Mouse (Mus musculus): ENCODE measurements around the gene Csf2rb2. TPM values are rescaled to one million over a fixed set of nuclear protein-coding genes. Genes with fewer than 3 reads are reported as not detected.
A peak's percentile ranks its signal among the peaks of the same experiment; 100 is the strongest.
"Not testable (repeated sequence)": the region's sequence is repeated elsewhere in the genome, so short reads cannot be mapped to it uniquely, and the experiment has no call there.

Gene Csf2rb2
- polyA plus RNA-seq, 1 experiment: 0.20 TPM

DNA sequence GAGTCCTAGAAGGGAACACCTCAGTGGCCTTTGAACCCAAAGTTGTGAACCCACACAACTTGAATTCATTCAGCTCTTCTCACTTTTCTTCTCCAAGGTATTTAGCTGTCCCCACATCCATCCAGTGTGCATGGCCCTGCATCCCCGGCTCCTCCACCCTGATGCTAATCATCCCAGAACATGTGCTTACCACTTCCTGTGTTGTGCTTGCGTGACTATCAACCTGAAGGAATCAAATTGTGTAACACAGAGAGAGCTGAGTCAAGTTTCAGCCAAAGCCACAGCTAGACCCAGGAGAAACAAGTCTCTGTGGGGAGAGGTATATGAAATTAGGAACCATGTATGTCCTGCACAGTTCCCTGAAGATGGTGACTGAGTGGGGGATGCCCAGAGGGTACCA is 27.2 kb downstream of the Csf2rb2 start:
- H3K4me3 ChIP-seq (replicated peaks; ENCODE audit: insufficient read depth, low read depth, low read length): no peak overlapping the region
- WGBS: 93% methylated on average over 2 of the region's 2 CpGs
- no peak overlapping the region for H3K27ac ChIP-seq (ENCODE audit: insufficient read depth, low read length)
- TF ChIP-seq CTCF (IDR thresholded peaks at IDR 0.05; ENCODE audit: borderline replicate concordance, insufficient read depth, low read depth, low read length) (no peak), POLR2A (IDR thresholded peaks at IDR 0.05; ENCODE audit: borderline replicate concordance, insufficient read depth, low read length) (no peak)
- no peak for DNase-seq
- H3K4me1 ChIP-seq (ENCODE audit: control insufficient read depth, insufficient read depth, low read length): no peaks in the 10 kb centered on the region
- H3K27me3 ChIP-seq (ENCODE audit: control insufficient read depth, insufficient read depth, low read length): no peaks in the 10 kb centered on the region

DNA sequence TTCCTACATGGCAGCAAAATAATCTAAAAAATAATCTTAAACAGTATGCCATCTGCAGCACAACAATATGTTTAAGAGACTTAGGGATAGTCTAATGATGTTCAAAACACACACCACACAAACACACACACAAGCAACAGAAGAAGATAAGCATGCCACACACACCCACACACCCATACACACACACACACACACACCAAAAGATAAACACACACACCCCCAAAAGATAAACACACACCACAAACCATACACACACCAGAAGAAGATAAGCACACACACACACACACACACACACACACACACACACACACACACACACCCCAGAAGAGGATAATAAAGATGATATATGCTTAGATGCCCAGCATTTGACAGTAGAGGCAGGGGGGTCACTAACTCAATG is 34.3 kb downstream of the Csf2rb2 start:
- TF ChIP-seq CTCF (IDR thresholded peaks at IDR 0.05; ENCODE audit: borderline replicate concordance, insufficient read depth, low read depth, low read length) (no peak), POLR2A (IDR thresholded peaks at IDR 0.05; ENCODE audit: borderline replicate concordance, insufficient read depth, low read length) (no peak)
- Histone ChIP-seq H3K4me1 (ENCODE audit: control insufficient read depth, insufficient read depth, low read length) (no peaks in the 10 kb centered on the region), H3K27me3 (ENCODE audit: control insufficient read depth, insufficient read depth, low read length) (no peaks in the 10 kb centered on the region), H3K4me3 (replicated peaks; ENCODE audit: insufficient read depth, low read depth, low read length) (no peak overlapping the region), H3K27ac (ENCODE audit: insufficient read depth, low read length) (no peak overlapping the region)
- no peak for DNase-seq

DNA sequence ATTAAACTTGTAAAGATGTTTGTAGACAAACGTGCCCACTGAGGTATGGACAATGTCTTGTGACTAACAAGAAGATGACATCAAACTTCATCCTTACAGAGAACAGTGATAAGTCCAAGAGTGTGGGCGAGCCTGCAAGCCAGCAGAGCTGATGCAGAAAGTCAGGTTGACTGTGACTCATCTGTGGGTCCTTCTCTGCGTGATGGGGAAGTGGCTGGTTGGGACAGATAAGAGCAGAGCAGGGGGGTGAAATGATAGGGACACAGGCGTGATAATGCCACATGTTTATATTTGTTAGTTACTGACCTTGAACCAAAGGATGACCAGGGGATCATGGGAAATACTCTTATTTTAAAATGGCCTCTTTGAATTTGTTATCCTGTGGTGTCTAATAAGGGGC is 37.7 kb downstream of the Csf2rb2 start:
- Histone ChIP-seq H3K4me3 (replicated peaks; ENCODE audit: insufficient read depth, low read depth, low read length) (no peak overlapping the region), H3K4me1 (ENCODE audit: control insufficient read depth, insufficient read depth, low read length) (no peaks in the 10 kb centered on the region), H3K27ac (ENCODE audit: insufficient read depth, low read length) (no peak overlapping the region), H3K27me3 (ENCODE audit: control insufficient read depth, insufficient read depth, low read length) (no peaks in the 10 kb centered on the region)
- 77% methylated on average over 4 of the region's 4 CpGs for WGBS
- DNase-seq: no peak
- no peak for TF ChIP-seq POLR2A (IDR thresholded peaks at IDR 0.05; ENCODE audit: borderline replicate concordance, insufficient read depth, low read length)
- TF ChIP-seq CTCF (IDR thresholded peaks at IDR 0.05; ENCODE audit: borderline replicate concordance, insufficient read depth, low read depth, low read length): no peak

DNA sequence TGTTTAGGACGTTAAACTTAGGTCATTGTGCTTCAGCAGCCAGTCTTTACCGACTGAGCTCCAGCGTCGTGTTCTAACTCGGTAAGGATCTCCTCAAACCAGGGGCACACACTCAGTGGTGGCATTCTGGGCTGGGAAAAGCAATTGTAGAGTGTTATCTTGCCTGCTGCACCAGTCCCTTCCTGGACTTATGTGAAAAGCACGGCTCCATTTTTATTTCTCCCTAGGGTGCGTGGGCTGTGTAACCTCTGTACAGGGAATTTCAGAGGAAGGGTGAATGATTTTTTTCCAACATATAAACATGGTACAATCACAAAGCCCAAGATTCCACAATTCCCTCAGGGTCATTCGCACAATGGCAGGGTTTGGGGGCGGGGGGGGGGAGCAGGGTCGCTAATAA is 38.1 kb downstream of the Csf2rb2 start:
- DNase-seq: no peak
- no peak for TF ChIP-seq POLR2A (IDR thresholded peaks at IDR 0.05; ENCODE audit: borderline replicate concordance, insufficient read depth, low read length)
- no peak for TF ChIP-seq CTCF (IDR thresholded peaks at IDR 0.05; ENCODE audit: borderline replicate concordance, insufficient read depth, low read depth, low read length)
- no peak overlapping the region for H3K27ac ChIP-seq (ENCODE audit: insufficient read depth, low read length)
- H3K27me3 ChIP-seq (ENCODE audit: control insufficient read depth, insufficient read depth, low read length): no peaks in the 10 kb centered on the region
- 86% methylated on average over 10 of the region's 10 CpGs for WGBS
- no peaks in the 10 kb centered on the region for H3K4me1 ChIP-seq (ENCODE audit: control insufficient read depth, insufficient read depth, low read length)
- no peak overlapping the region for H3K4me3 ChIP-seq (replicated peaks; ENCODE audit: insufficient read depth, low read depth, low read length)

DNA sequence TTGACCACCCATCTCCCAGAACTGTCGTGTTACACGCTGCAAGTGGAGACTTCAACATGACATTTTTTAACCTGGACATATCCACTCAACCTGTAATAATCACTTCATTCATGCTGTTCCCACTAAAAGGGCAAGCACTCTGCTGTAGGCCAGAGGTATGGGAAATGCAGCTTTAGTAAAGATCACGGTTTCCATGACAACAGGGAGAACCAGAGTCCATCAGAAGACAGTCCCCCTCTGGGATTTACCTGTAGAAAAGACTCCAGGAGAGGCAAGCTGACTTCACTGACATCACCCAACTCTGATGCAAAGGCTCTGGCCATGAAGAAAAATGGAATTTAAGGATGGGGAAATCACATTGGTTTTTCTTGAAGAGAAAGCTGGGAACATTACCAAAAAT is 42.2 kb downstream of the Csf2rb2 start:
- H3K4me1 ChIP-seq (ENCODE audit: control insufficient read depth, insufficient read depth, low read length): no peaks in the 10 kb centered on the region
- no peaks in the 10 kb centered on the region for H3K27me3 ChIP-seq (ENCODE audit: control insufficient read depth, insufficient read depth, low read length)
- WGBS: 47% methylated on average over 3 of the region's 3 CpGs
- no peak for TF ChIP-seq POLR2A (IDR thresholded peaks at IDR 0.05; ENCODE audit: borderline replicate concordance, insufficient read depth, low read length)
- TF ChIP-seq CTCF (IDR thresholded peaks at IDR 0.05; ENCODE audit: borderline replicate concordance, insufficient read depth, low read depth, low read length): no peak
- H3K27ac ChIP-seq (ENCODE audit: insufficient read depth, low read length): no peak overlapping the region
- no peak overlapping the region for H3K4me3 ChIP-seq (replicated peaks; ENCODE audit: insufficient read depth, low read depth, low read length)
- no peak for DNase-seq

DNA sequence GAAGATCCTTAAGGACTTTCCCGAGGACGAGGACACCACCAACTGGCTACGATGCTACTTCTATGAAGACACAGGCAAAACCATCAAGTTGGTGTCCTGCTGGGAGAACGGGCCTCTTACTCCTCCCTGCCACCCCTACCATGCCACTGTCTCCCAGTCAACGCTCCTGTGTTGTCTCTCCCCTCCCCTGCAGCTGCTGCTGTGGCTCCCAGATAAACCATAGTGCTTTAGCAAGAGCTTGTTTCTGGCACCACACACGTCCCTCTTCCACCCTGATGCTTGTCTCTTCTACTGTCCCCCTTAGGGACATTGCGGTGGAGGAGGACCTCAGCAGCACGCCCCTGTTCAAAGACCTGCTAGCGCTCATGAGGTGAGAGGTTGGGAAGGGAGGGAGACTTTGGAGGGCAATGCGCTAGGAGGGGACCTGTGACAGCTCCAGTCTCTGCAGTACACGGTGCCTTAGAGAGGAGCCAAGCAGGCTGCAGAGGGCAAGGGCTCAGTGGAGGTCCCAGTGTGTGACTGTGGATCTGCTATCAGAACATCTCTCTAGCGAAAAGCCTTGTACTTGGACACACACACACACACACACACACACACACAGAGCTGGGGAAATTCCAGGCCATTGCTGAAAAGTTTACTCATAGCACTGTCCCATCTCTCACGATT is 44.7 kb downstream of the Csf2rb2 start:
- WGBS: 67% methylated on average over 13 of the region's 13 CpGs
- Histone ChIP-seq H3K4me3 (replicated peaks; ENCODE audit: insufficient read depth, low read depth, low read length) (no peak overlapping the region), H3K4me1 (ENCODE audit: control insufficient read depth, insufficient read depth, low read length) (no peaks in the 10 kb centered on the region), H3K27me3 (ENCODE audit: control insufficient read depth, insufficient read depth, low read length) (no peaks in the 10 kb centered on the region), H3K27ac (ENCODE audit: insufficient read depth, low read length) (no peak overlapping the region)
- DNase-seq: no peak
- TF ChIP-seq POLR2A (IDR thresholded peaks at IDR 0.05; ENCODE audit: borderline replicate concordance, insufficient read depth, low read length) (no peak), CTCF (IDR thresholded peaks at IDR 0.05; ENCODE audit: borderline replicate concordance, insufficient read depth, low read depth, low read length) (no peak)

DNA sequence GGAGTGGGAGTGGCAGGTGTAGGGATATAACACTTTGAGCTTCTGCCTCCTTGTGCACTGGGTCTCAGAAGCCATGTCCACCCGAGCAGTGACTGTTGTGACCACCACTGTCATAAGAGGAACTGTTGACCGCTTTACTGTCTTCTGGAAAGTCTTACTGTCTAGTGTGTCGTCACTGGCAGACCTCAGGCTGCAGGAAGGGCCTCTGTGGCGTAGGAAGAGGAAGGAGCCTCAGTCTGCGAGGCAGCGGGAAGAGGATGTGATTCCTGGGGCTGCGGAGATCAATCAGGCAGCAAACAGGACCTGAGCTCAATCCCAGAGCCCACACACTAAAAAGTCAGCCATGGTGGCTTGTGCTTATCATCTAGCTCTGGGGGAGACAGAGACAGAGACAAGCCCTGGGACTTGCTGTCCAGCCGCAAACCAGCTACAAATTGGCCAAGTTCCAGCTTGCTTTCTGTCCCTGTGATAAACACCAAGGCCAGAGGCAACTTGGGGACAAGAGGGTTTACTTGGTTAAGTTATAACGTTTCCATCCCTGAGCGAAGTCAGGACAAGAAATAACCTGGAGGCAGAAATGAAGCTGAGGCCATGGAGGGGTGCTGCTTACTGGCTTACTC is 47.2 kb downstream of the Csf2rb2 start:
- Histone ChIP-seq H3K27me3 (ENCODE audit: control insufficient read depth, insufficient read depth, low read length) (no peaks in the 10 kb centered on the region), H3K4me3 (replicated peaks; ENCODE audit: insufficient read depth, low read depth, low read length) (no peak overlapping the region), H3K27ac (ENCODE audit: insufficient read depth, low read length) (no peak overlapping the region), H3K4me1 (ENCODE audit: control insufficient read depth, insufficient read depth, low read length) (no peaks in the 10 kb centered on the region)
- WGBS: 83% methylated on average over 10 of the region's 10 CpGs
- TF ChIP-seq POLR2A (IDR thresholded peaks at IDR 0.05; ENCODE audit: borderline replicate concordance, insufficient read depth, low read length) (no peak), CTCF (IDR thresholded peaks at IDR 0.05; ENCODE audit: borderline replicate concordance, insufficient read depth, low read depth, low read length) (no peak)
- no peak for DNase-seq

DNA sequence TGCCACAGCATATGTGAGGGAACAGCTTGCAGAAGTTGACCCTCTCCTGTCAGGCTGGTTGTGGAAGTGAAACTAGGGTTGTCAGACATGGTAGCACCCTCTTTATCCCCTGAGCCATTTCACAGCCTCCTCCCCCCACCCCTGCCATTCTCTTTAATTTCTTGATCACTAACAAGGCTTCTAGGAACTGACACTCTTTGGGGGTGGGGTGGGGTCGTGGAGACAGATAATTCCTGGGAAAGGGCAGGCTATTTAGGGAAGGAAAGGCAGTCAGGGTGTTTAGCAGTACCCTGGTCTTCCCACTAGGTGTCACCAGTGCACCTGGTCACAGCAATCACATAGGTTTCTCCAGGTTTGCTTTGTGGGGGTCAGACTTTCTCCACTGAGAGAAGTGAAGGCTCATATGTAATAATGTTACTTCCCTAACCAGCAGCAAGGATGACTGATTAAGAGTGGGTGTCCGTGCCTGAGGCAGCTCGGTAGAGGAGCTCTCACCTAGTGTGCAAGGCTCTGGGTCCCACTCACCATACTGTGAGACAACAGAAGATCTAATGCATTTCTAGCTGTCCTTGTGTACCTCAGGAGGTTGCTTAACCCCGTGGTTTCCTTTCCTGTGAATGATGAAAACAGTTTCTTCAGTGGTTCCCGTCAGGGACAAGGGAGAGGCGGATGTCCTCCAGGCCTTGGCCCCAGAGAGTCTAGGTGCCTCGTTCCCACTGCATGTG is 48.0 kb downstream of the Csf2rb2 start:
- Histone ChIP-seq H3K4me1 (ENCODE audit: control insufficient read depth, insufficient read depth, low read length) (no peaks in the 10 kb centered on the region), H3K27ac (ENCODE audit: insufficient read depth, low read length) (no peak overlapping the region), H3K4me3 (replicated peaks; ENCODE audit: insufficient read depth, low read depth, low read length) (no peak overlapping the region), H3K27me3 (ENCODE audit: control insufficient read depth, insufficient read depth, low read length) (no peaks in the 10 kb centered on the region)
- peak; percentile 41 to 61 for DNase-seq
- WGBS: 42% methylated on average over 7 of the region's 7 CpGs
- TF ChIP-seq POLR2A (IDR thresholded peaks at IDR 0.05; ENCODE audit: borderline replicate concordance, insufficient read depth, low read length): no peak
- TF ChIP-seq CTCF (IDR thresholded peaks at IDR 0.05; ENCODE audit: borderline replicate concordance, insufficient read depth, low read depth, low read length): peak; percentile 94

DNA sequence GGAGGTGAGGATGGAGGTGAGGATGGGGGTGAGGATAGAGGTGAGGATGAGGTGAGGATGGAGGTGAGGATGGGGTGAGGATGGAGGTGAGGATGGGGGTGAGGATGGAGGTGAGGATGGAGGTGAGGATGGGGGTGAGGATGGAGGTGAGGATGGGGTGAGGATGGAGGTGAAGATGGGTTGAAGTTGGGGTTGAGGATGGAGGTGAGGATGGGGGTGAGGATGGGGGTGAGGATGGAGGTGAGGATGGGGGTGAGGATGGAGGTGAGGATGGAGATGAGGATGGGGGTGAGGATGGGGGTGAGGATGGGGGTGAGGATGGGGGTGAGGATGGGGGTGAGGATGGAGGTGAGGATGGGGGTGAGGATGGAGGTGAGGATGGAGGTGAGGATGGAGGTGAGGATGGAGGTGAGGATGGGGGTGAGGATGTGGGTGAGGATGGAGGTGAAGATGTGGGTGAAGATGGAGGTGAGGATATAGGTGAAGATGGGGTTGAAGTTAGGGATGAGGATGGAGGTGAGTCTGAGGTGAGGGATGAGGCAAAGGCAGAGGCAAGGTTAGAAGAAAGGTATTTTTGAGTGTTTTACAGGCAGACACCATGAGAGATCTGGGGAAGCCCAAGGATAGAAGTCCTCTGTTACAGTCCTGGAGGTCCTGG is 48.8 kb downstream of the Csf2rb2 start:
- H3K27ac ChIP-seq (ENCODE audit: insufficient read depth, low read length); DNase-seq; H3K4me3 ChIP-seq (replicated peaks; ENCODE audit: insufficient read depth, low read depth, low read length); H3K27me3 ChIP-seq (ENCODE audit: control insufficient read depth, insufficient read depth, low read length); H3K4me1 ChIP-seq (ENCODE audit: control insufficient read depth, insufficient read depth, low read length): not testable (repeated sequence)
